Mouse (Mus musculus): ENCODE results near the gene Retreg1.
"Not testable (repeated sequence)": the region's sequence is repeated elsewhere in the genome, so short reads cannot be mapped to it uniquely, and the experiment has no call there.

Retreg1 gene

GRCm38 (mm10) chr15:25995521-25995920 is 152.5 kb downstream of the Retreg1 start:
- no peak for DNase-seq (ENCODE audit: low read depth, low spot score)

GRCm38 (mm10) chr15:25999545-25999944 is 156.6 kb downstream of the Retreg1 start:
- not testable (repeated sequence) for DNase-seq (ENCODE audit: low read depth, low spot score)

GRCm38 (mm10) chr15:26008621-26009020 is 165.6 kb downstream of the Retreg1 start:
- no peak for DNase-seq (ENCODE audit: low read depth, low spot score)

- DNase-seq (ENCODE audit: low read depth, low spot score) = no peak
These were observed 169.9 kb downstream of the Retreg1 start for GRCm38 (mm10) chr15:26012891-26013290.

GRCm38 (mm10) chr15:26015979-26016665 is 173.1 kb downstream of the Retreg1 start:
- no peak for DNase-seq (ENCODE audit: low read depth, low spot score)

GRCm38 (mm10) chr15:26021721-26022120 is 178.7 kb downstream of the Retreg1 start:
- DNase-seq (ENCODE audit: low read depth, low spot score) = no peak

- no peak for DNase-seq (ENCODE audit: low read depth, low spot score)
These were observed 179.7 kb downstream of the Retreg1 start for GRCm38 (mm10) chr15:26022636-26023035.
